Mouse (Mus musculus): Measurements from ENCODE around the gene Prr27. TPM values are rescaled to one million over a fixed set of nuclear protein-coding genes. Genes with fewer than 3 reads are reported as not detected.

Gene Prr27
- polyA plus RNA-seq, 1 experiment from 2014 or later: not detected

Other genes starting within 250 kb of the Prr27 start
- 0.10 TPM in 1 of 2 replicates, not detected in the other for gene Sult1e1, start 234.1 kb upstream of the Prr27 start, polyA plus RNA-seq (2015; fragmentation: Nextera tagmentation; extraction: Ambion mirVana)
- gene Csn1s1, start 159.5 kb upstream of the Prr27 start, polyA plus RNA-seq (2015; fragmentation: Nextera tagmentation; extraction: Ambion mirVana): not detected in 2 replicates
- not detected in 2 replicates for gene Csn2, start 126.1 kb upstream of the Prr27 start, polyA plus RNA-seq (2015; fragmentation: Nextera tagmentation; extraction: Ambion mirVana)
- gene Csn1s2a, start 51.1 kb upstream of the Prr27 start, polyA plus RNA-seq (2015; fragmentation: Nextera tagmentation; extraction: Ambion mirVana): not detected in 2 replicates
- not detected in 2 replicates for gene Csn1s2b, start 17.6 kb upstream of the Prr27 start, polyA plus RNA-seq (2015; fragmentation: Nextera tagmentation; extraction: Ambion mirVana)
- gene Odam, start 59.3 kb downstream of the Prr27 start, polyA plus RNA-seq (2015; fragmentation: Nextera tagmentation; extraction: Ambion mirVana): not detected in 2 replicates
- gene Csn3, start 99.9 kb downstream of the Prr27 start, polyA plus RNA-seq (2015; fragmentation: Nextera tagmentation; extraction: Ambion mirVana): not detected in 2 replicates
- gene 2310003L06Rik, start 143.8 kb downstream of the Prr27 start, polyA plus RNA-seq (2015; fragmentation: Nextera tagmentation; extraction: Ambion mirVana): not detected in 2 replicates
- gene Gm28434, start 143.8 kb downstream of the Prr27 start, polyA plus RNA-seq (2015; fragmentation: Nextera tagmentation; extraction: Ambion mirVana): not detected in 2 replicates
- gene Cabs1, start 153.8 kb downstream of the Prr27 start, polyA plus RNA-seq (2015; fragmentation: Nextera tagmentation; extraction: Ambion mirVana): not detected in 2 replicates
- gene Smr3a, start 176.9 kb downstream of the Prr27 start, polyA plus RNA-seq (2015; fragmentation: Nextera tagmentation; extraction: Ambion mirVana): not detected in 2 replicates